Mouse (Mus musculus) CH12.LX (cell line): ENCODE results near the gene Tnfsf13b.

Experiments used
- BHLHE40 ChIP-seq: IDR thresholded peaks from 2 replicates; pipeline ENCODE4 v1.6.1; 2011; ENCODE audit warnings: mild to moderate bottlenecking, low read depth, low read length, improper control_type of control experiment
- CHD2 ChIP-seq: IDR thresholded peaks from 2 replicates; pipeline ENCODE4 v1.6.1; 2011; ENCODE audit warnings: low read length, improper control_type of control experiment
- CTCF ChIP-seq, 2 experiments: IDR thresholded peaks in 1 of 2; conservative IDR thresholded peaks in 1 of 2; 2 replicates each; pipeline ENCODE4 v1.5.1; 2011 to 2012; ENCODE audit warnings: low read depth in 2 of 2, low read length in 2 of 2, improper control_type of control experiment in 1 of 2, inconsistent platforms in 1 of 2, mild to moderate bottlenecking in 1 of 2, moderate library complexity in 1 of 2
- E2F4 ChIP-seq: IDR thresholded peaks from 2 replicates; pipeline ENCODE4 v1.6.1; 2011; ENCODE audit warnings: low read depth, low read length, improper control_type of control experiment; ENCODE audit not compliant: insufficient replicate concordance
- POLR2A ChIP-seq: IDR thresholded peaks from 2 replicates; pipeline ENCODE4 v1.6.1; 2011; ENCODE audit warnings: low read depth, mild to moderate bottlenecking, improper control_type of control experiment, low read length
- SMC3 ChIP-seq: IDR thresholded peaks from 2 replicates; pipeline ENCODE4 v1.6.1; 2011; ENCODE audit warnings: low read depth, low read length, improper control_type of control experiment
- USF1 ChIP-seq: IDR thresholded peaks from 2 replicates; pipeline ENCODE4 v1.6.1; 2014; ENCODE audit warnings: low read depth, mild to moderate bottlenecking, inconsistent platforms, low read length, improper control_type of control experiment
- ZMIZ1 ChIP-seq: IDR thresholded peaks from 2 replicates; pipeline ENCODE4 v1.6.1; 2012; ENCODE audit warnings: low read depth, mild to moderate bottlenecking, inconsistent platforms, low read length, improper control_type of control experiment

GRCm38 (mm10) chr8:10017231-10017630 is 11.0 kb downstream of the Tnfsf13b start:
- TF ChIP-seq ZMIZ1, result no peak
- TF ChIP-seq SMC3, result no peak
- no peak for TF ChIP-seq USF1
- no peak for TF ChIP-seq CTCF (conservative IDR thresholded peaks at IDR 0.05 in 1 of 2, IDR thresholded peaks at IDR 0.05 in 1 of 2; ENCODE audit: low read depth in 2 of 2, low read length in 2 of 2)
- no peak for TF ChIP-seq BHLHE40
- no peak for TF ChIP-seq POLR2A
- no peak for TF ChIP-seq E2F4
- TF ChIP-seq CHD2, result no peak
